Mouse (Mus musculus) small intestine, adult 2 months (tissue): ENCODE measurements around the gene Ddx50.

ENCODE experiments used
- CTCF ChIP-seq: fragments of 200-500 bp; IDR thresholded peaks from 2 replicates; pipeline ENCODE4 v1.5.1; 2012; ENCODE audit warnings: low read depth, mild to moderate bottlenecking, control low read depth, inconsistent platforms, low read length, moderate library complexity, mixed read lengths; ENCODE audit not compliant: insufficient replicate concordance, insufficient read length; ENCODE audit errors: extremely low read depth
- POLR2A ChIP-seq: fragments of 200-500 bp; IDR thresholded peaks from 2 replicates; pipeline ENCODE4 v1.6.1; 2012; ENCODE audit warnings: low read depth, mild to moderate bottlenecking, control low read depth, inconsistent platforms, low read length, moderate library complexity

DNA sequence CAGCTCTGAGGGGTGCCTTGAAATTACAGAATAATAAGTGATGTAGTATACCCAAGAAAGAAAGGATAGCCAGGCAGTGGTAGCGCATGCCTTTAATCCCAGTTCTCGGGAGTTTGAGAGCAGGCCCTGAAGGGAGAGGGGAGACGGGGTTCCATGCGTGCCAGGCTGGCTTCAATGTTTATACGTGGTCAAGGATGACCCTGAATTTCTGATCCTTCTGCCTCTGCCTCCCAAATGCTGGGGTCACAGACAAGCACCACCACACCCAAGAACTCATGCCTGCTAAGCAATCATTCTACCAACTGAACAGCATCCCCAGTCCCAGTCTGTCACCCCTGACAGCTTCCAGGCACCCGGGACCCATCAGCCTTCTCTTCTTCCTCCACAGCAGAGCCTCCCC is 25.2 kb upstream of the Ddx50 start:
- no peak for TF ChIP-seq CTCF
- TF ChIP-seq POLR2A, result no peak
